Mouse (Mus musculus): Measurements from ENCODE around the gene Ddx52.

Gene Ddx52

DNA sequence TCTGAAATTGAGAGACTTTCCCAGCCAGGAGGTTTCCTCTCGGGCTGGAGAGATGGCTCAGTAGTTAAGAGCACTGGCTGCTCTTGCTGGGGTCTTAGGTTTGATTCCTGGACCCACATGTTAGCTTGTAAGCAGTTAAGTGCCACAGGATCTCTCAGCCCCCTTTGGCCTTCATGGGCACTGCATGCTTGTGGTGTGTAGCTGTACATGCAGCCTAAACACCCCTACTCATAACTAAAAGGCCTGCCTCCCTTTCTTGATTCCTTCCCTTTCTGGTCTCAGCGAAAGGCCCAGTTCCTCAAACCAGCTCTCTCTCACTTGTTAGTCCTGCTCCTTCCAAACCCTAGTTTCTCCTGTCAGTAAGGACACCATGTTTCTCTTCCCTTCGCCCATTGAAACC lies 27.2 kb downstream of the Ddx52 start:
- DNase-seq, result no peak

DNA sequence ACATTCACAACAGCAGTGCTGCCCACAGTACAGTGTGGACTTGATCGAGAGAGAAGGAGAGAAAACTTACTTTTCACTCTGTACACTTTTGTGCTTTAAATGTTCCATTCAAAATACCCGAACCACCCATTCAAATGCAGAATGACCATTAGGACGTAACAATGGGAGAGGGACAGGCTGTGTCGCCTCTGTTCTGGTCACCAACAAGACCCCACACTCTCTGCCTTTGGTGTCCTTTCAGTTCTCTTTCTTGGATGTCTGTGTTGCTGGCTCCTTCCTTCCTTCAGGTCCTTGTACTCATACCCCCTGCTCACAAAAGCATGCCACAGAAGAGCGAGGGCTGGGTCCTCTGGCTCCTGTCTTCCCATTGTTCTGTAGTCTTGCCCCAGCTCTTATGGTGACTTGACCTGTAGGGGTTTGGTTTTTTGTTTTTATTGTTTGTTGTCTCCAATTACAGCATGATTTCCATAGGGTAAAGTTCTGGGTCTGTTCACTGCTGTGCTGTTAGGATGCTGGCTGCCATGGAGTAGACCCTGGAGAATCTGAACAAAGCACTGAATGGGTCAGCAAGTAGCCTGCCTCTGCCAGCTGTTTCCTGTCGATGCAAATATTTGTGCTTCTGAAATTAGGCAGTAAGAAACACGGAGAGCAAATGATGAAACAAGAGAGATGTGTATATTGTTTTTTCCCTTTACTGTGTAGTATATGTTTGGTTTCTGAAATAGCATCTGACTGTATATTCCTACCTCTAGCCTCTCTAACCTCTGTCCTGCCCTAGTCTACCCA lies 32.9 kb downstream of the Ddx52 start:
- no peak for DNase-seq

DNA sequence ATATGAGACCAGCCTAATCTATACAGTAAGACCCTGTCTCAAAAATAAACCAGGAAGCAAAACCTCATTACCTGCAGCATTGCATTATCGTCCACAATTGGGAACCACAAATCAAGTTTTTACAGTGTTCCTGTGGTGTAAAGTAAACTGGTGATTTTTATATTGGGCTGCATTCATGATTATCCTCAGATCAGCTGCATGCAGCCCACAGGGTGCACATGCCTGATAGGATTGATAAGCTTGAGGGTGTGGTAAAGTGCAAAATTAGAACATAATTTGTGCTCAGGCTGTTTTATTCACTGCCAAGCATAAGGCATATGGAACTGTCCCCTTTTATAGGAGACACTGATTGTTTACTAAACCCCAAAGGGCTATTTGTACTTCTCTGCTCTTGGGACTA lies 33.6 kb downstream of the Ddx52 start:
- no peak for DNase-seq

DNA sequence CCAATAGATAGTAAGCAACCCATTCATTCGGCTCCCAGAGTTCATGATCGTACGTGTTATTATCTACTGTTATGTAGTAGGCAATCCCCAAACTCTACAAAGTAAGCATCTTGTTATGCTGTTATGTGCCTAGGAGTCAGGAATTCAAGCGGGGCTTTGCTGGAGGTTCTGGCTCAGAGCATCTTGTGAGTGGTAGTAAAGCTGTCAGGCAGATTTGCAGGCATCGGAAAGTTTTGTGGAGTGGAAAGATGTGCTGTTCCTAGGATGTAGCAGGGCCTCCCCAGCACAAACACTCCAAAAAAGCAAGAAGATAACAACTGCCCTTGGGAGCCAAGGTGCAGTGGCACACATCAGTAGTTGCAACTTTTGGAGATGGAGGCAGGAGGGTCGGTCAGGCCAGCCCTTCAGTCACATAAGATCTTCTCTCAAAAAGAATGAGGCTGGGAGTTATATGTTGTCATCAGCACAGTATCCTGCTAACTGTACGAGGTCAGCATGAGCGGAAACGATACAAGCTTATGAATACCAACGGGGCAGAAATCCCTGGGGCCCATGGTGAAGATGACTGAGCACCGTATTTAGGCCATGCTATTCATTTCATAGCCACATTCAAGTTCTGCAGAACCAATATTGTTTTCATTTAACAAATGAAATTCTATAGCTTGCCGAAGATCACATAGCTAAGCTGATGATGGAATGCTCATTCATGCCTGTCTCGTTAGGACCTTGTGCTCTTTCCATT lies 34.5 kb downstream of the Ddx52 start:
- no peak for DNase-seq

DNA sequence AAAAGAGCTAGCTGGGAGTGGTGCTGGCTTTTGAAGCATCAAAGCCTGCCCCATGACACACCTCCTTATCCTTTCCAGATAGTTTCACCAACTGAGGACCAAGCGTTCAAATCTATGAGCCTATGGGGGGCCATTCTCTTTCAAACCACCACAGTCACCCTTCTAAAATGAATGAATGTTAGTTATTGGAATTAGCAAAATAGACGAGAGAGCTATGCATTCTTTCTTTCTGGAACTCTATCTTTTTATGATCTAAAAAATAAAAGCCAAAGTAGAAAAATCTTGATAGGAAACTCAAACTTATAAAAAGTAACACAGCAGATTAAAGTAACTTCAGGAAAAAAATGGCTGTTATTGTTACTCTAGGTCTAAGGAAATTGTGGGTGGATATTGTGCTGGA lies 35.9 kb downstream of the Ddx52 start:
- DNase-seq, result no peak

DNA sequence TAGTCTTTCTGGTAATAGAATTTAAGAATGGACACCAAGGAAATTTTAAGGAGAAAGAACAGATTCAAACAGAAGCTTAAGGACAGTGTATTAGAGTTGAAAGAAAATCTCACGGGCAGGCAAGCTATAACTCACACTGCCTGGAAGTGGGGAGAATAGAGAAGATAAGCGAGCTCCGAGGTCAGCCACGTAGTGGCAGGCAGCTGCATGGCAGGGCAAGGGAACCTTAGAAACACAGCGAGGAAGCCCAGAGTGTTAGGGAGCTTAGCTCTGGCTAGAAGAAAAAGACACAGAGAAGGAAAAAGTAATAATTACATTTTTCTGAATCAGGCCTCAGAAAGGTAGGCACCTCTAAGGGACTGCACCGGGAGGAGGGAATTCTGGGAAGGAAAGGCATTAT lies 38.1 kb downstream of the Ddx52 start:
- no peak for DNase-seq

DNA sequence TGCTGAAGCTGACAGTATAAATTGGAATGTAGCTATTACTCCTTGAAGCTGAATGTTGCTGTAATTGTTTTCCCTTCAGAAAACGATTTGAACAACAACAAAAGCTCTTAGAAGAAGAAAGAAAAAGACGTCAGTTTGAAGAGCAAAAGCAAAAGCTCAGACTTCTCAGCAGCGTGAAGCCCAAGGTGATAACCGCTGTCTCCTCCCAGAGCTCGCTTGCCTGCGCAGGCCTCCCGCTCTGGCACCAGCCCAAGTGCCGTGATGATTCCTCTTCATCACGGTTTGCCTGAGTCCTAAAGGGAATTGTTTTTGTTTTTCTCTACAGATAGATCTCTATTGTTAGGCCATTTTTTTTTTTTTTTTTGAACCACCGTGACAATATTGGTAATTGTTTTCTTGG lies 39.5 kb downstream of the Ddx52 start:
- no peak for DNase-seq

DNA sequence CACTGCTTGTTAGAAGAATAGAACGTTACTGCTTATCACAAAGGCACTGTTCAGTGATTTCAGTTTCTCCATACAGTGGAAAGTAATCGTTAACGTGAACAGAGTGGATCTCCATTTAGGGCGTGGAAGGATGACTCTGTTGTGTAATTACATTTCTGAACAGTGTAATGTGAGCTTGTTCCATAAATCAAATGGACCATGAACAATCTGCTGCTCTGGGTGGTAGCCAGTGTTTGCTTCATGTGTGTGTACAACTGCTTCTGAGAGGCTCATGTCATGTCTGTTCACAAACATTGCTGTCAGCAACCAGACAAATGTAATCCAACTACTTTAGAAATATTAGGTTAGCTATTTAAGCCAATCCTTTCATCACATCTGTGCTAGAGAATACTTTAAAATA lies 49.8 kb downstream of the Ddx52 start:
- no peak for DNase-seq

DNA sequence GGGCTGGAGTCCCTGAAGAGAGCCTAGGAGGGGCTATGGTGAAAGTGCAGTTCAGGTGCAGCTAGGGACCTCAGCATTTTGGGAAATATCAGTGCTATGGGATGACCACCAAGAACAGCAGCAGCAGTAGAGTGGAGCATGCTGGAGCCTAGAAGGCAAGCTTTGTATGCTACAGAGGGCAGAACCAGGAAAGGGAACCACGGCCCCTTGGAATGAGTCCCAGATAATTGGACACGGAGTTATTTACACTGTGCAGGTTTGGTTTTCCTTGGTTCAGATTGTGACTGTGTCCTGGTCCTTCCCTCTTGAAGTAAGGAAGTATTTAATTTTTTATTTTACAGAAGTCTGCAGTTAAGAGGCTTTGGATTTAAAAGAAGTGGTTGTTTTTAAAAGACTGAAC lies 51.6 kb downstream of the Ddx52 start:
- DNase-seq, result peak; percentile 41 to 67

DNA sequence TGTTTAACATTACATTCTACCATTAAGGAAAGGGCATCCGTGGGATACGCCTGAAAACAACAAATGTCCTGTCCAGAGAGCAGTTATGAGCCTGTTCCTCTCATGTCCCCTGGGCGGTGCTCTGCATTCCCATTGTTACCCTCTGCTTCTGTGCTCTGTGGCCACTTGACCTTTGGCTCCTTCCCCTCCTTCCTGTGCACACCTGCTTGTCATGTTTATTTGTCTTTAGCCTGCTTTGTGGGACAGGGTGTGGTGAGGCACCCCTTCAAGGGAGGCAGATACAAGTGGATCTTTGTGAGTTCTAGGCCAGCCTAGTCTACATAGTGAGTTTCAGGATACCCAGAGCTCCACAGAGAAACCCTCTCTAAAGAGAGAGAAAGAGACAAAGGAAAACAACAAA lies 52.6 kb downstream of the Ddx52 start:
- DNase-seq, result no peak

DNA sequence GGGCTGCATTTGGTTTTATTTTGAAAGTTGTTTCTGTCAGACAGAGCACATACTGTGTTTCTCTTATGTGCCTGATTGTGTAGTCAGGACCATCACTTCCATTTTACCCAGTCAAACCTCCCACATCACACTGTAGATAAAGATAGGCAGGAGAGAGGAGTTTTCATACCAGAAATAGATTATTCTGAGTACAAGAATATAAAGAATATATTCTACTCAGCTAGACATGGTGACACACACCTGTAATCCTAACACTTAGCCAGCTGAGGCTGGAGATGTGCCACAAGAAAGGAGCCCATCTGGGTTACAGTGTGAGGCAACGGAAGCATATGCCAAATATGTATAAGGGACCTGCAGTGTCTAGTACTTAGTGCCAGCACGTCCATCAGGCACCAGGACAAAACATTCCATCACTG lies 53.7 kb downstream of the Ddx52 start:
- no peak for DNase-seq

DNA sequence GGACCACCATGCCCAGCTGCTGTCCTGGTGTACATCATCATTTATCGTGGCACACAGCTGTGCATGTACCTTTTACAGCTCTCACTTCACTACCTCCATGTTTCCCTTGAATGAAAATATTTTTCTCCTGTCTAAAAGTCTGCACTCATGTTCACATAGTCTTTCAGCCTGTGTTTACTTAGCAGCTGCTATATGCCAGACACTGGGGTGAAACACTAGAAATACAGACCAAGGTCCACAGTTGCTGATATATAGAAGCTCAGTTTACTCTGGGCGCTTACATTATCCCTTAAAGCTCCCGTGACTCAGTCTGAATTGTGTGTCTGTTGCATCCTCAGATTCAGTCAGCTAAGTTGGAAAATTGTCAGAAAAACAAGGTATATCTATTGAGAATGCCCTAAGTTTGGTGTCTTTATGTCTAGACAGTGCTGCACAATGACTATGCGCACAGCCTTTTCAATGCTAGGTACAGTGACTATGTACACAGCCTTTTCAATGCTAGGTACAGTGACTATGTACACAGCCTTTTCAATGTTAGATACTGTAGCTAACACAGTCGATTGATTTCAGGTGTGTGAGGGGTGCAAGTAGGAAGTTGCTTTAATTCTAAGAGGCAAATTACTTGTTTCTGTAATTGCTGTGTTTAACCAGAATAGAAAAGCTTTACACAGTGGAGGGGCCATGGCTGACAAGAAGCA lies 55.5 kb downstream of the Ddx52 start:
- no peak for DNase-seq

DNA sequence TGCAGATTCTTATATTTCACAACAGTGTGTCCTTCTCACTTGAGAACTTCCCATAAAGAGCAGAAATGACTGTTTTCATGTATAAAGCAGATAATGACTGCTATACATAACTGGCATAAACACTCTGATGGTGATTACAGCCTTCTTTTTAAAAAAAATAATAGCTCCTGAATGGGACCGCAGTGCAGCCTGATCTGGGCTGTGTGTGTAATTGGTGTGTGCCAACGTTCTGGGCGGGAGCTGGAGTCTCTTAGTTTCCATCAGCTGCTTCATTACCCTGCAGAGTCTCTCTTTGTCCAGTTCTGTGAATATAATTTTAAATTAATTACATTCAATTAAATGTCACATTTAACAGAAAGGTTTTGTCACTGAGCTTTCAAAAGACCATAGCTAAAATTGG lies 57.1 kb downstream of the Ddx52 start:
- no peak for DNase-seq

DNA sequence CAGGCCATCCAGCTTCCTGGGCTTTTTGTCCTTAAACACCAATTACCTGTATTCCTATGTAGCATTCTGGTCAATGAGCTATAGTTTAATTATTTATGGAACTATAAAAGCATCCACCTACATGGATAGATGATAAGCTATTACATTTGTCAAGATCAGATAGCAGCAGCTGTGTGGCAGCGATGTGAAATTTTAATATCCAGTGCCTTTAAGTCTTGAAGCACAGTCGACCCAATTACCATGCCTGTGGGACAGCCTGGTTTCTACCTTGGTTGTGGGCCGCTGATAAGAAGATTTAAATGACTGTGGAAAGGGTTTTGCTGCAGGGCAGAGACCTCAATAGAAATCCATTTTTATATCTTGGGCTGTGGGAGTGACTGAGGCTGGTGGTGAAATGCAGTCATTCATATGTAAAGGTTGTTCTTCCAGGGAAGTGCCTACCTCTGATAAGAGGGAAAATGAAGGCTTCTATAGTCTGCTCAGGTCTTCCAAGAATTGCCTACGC lies 57.6 kb downstream of the Ddx52 start:
- DNase-seq, result no peak

DNA sequence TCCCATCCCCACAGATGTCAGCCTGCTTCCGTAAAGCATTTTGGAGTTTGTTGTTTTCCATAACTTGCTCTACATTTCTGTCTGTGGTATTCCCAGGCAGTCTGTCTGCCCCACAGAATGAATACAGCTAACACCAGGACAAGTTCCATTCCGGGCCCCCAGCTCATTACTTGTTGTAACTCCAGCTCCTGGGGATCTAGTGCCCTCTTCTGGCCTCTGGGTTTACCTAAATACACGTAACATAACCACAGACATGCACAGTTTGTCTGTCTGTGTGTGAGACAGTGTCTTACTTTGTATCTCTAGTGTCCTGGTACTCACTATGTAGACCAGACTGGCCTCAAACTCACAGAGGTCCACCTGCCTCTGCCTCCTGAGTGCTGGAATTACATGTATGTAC lies 59.4 kb downstream of the Ddx52 start:
- DNase-seq, result no peak

DNA sequence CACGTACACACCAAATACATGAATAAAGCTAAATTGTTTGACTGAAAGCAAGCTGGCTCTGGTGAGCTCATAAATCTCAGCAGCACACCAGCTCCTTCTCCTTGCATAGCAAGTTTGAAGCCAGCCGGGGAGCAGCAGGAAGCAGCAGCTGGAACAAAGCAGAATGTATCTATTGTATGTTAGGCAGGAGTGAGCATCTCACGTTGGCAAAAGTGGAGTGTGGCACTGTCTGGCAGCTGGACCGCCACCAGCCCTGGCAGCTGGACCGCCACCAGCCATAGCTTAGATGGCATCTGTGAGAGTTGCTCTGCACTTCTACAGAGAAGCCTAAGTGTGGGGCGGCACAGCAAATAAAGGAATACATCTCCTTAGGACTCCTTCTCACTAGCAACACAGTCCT lies 62.1 kb downstream of the Ddx52 start:
- DNase-seq, result no peak

DNA sequence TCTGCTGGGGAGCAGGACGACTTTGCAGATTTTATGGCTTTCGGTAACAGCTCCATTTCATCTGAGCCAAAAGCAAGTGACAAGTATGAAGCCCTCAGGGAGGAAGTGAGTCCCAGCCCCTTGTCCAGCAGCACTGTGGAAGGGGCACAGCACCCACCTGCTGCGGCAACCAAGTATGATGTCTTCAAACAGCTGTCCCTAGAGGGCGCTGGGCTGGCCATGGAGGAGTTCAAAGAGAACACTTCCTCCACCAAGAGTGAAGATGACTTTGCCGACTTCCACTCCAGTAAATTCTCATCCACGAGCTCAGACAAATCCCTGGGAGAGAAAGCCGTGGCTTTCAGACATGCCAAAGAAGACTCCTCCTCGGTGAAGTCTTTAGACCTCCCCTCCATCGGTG lies 67.1 kb downstream of the Ddx52 start:
- DNase-seq, result no peak

DNA sequence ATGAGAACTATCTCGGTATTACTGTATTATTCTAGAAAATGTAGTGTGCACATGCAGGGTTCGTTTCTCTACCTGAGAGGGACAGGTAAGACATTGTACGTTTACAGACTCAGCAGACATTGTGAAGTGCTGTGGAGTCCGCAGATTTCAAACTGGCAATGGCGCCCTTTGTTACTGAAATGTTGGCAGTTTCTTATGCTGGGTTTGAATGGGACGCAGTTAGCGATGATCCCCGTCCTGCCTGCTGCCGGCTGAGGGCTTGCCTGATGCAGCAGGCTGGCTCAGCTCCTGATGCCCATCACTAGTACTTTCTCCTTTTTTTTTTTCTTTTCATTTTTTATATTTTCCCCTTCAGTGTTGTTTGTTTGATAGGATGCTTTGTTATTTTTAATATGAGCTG lies 68.5 kb downstream of the Ddx52 start:
- no peak for DNase-seq

DNA sequence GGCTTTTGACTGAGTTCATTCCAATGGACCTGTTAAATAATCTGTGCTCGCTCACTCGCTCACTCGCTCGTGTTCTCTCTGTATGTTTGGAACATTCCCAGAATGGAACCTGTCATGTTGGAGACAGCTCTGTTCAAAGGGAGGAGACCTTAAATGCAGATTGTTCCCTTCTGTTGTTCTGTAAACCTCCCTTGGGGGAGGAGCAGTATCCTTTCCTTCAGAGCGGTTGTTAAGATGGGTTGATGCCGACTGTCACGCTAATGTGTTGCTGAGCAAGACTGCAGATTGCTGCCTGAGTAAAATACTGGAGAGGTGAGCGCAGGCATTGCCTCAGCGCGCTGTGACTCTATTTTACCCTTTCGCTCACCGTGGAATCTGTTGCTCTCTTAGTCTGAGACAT lies 69.2 kb downstream of the Ddx52 start:
- no peak for DNase-seq

DNA sequence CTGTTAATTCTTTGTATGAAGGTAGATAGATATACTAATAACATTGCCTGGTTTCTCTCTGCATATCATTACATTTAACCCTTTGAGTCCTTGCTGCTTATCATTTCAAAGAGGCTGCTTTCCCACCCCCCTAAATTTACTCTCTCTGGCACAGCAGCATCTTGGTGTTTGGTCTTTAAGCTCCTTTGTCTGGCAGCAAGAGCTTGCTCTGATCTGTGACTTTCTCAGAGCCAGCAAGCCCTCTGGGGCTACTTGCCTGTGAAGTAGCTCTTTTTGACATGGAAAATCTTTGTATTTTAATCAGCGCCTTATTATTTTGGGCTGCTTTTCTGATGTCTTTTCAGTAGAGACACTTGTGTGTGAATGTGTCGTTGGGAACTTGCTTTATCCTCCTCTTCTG lies 69.7 kb downstream of the Ddx52 start:
- DNase-seq, result no peak

Measured in kidney, postnatal 25 days (tissue).